Mouse (Mus musculus) myocyte (in vitro differentiated cells): ENCODE results near the gene Prrc2b. TPM values are rescaled to one million over a fixed set of nuclear protein-coding genes. Genes with fewer than 3 reads are reported as not detected.
A peak's percentile ranks its signal among the peaks of the same experiment; 100 is the strongest.

ENCODE experiments used
- H3K27me3 ChIP-seq: one replicate; pipeline ENCODE4 v1.6.1; 2011; ENCODE audit not compliant: control insufficient read depth, insufficient read depth, insufficient read length
- H3K36me3 ChIP-seq: one replicate; pipeline ENCODE4 v1.6.1; 2011; ENCODE audit not compliant: control insufficient read depth, insufficient read depth
- H3K4me2 ChIP-seq: one replicate; pipeline ENCODE4 v1.6.1; 2011; ENCODE audit warnings: low read depth, control low read depth
- H3K4me3 ChIP-seq: one replicate; pipeline ENCODE4 v1.5.1; 2011; ENCODE audit warnings: mild to moderate bottlenecking, control low read depth, moderate library complexity
- H3K79me2 ChIP-seq: one replicate; pipeline ENCODE4 v1.6.1; 2011; ENCODE audit not compliant: control insufficient read depth, insufficient read depth
- H3ac ChIP-seq: one replicate; pipeline ENCODE4 v1.6.1; 2011; ENCODE audit not compliant: control insufficient read depth, insufficient read length
- CEBPB ChIP-seq: IDR thresholded peaks from 2 replicates; pipeline ENCODE4 v1.6.1; 2011; ENCODE audit warnings: mild to moderate bottlenecking, moderate library complexity; ENCODE audit not compliant: poor library complexity, insufficient read depth, severe bottlenecking
- E2F4 ChIP-seq: IDR thresholded peaks from one replicate; pipeline ENCODE4 v1.6.1; 2011; ENCODE audit warnings: mild to moderate bottlenecking, control low read depth, moderate library complexity; ENCODE audit not compliant: insufficient read depth
- MAX ChIP-seq: IDR thresholded peaks from one replicate; pipeline ENCODE4 v1.6.1; 2011; ENCODE audit warnings: low read depth, mild to moderate bottlenecking, control low read depth
- MYOD1 ChIP-seq, 3 experiments: IDR thresholded peaks; one replicate each; pipeline ENCODE4 v1.6.1; 2011; ENCODE audit warnings: control low read depth in 2 of 3, low read depth in 2 of 3, mild to moderate bottlenecking in 2 of 3, moderate library complexity in 1 of 3; ENCODE audit not compliant: insufficient read length in 2 of 3, control insufficient read depth in 1 of 3
- MYOG ChIP-seq, 3 experiments: IDR thresholded peaks; one replicate each; pipeline ENCODE4 v1.6.1; 2011; ENCODE audit warnings: control low read depth in 2 of 3, low read depth in 2 of 3, mild to moderate bottlenecking in 2 of 3; ENCODE audit not compliant: insufficient read length in 2 of 3, control insufficient read depth in 1 of 3, insufficient read depth in 1 of 3
- POLR2A ChIP-seq: IDR thresholded peaks from one replicate; pipeline ENCODE4 v1.6.1; 2011; ENCODE audit warnings: low read depth, mild to moderate bottlenecking, control low read depth, moderate library complexity; ENCODE audit not compliant: insufficient read length
- POLR2AphosphoS2 ChIP-seq: IDR thresholded peaks from one replicate; pipeline ENCODE4 v1.6.1; 2011; ENCODE audit warnings: low read depth, control low read depth; ENCODE audit not compliant: insufficient read length
- REST ChIP-seq: IDR thresholded peaks from one replicate; pipeline ENCODE4 v1.6.1; 2011; ENCODE audit warnings: mild to moderate bottlenecking, control low read depth, moderate library complexity; ENCODE audit not compliant: insufficient read depth, insufficient read length
- SRF ChIP-seq: IDR thresholded peaks from one replicate; pipeline ENCODE4 v1.6.1; 2011; ENCODE audit warnings: low read depth; ENCODE audit not compliant: control insufficient read depth, insufficient read length
- TCF12 ChIP-seq: IDR thresholded peaks from one replicate; pipeline ENCODE4 v1.6.1; 2011; ENCODE audit warnings: mild to moderate bottlenecking, control low read depth; ENCODE audit not compliant: poor library complexity, insufficient read depth, severe bottlenecking
- TCF3 ChIP-seq: IDR thresholded peaks from one replicate; pipeline ENCODE4 v1.6.1; 2011; ENCODE audit warnings: low read depth, control low read depth; ENCODE audit not compliant: insufficient read length
- USF1 ChIP-seq: IDR thresholded peaks from one replicate; pipeline ENCODE4 v1.6.1; 2011; ENCODE audit warnings: low read depth, mild to moderate bottlenecking, control low read depth, moderate library complexity
- polyA plus RNA-seq: library from polyadenylated mRNA; unstranded; fragments of >200 nt; fragmentation: generic; extraction: Trizol; gene quantifications from one replicate; pipeline ENCODE4 v1.2.1, GENCODE M21; 2012; ENCODE audit warnings: missing spikeins

The Prrc2b gene
- polyA plus RNA-seq, 1 experiment: 76.2 TPM

DNA sequence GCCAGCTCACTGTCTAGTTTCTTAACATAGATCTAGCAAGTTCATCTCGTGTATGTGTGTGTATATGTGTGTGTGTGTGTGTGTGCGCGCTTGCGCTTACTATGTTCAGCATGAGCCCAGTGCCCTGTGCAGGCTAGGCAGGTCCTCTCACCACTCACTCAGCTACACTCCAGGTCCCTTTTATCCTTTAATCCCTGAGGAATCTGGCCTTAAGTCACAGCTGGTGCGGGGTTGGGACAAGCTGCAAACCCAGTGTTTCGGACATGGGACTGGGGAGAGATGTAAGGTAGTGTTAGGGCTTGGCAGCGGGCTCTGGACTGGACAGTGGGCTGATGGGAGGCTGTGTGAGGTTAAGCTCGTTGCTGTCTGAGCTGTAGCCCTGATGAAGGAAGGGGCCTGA, 19.1 kb downstream of the Prrc2b start:
- Histone ChIP-seq H3K27me3 (no peaks in the 10 kb centered on the region), H3K79me2 (peaks cover 80% of the 10 kb centered on the region), H3K4me2 (peak overlapping the region; percentile 75), H3K36me3 (no peaks in the 10 kb centered on the region), H3ac (no peak overlapping the region), H3K4me3 (no peak overlapping the region)
- TF ChIP-seq MAX (no peak), MYOD1 (IDR thresholded peaks at IDR 0.05; ENCODE audit: control insufficient read depth in 1 of 3, insufficient read length in 2 of 3, low read depth in 2 of 3) (peak in 2 of 3 experiments; percentile 53 to 62), POLR2A (no peak), MYOG (IDR thresholded peaks at IDR 0.05; ENCODE audit: control insufficient read depth in 1 of 3, insufficient read depth in 1 of 3, insufficient read length in 2 of 3, low read depth in 2 of 3) (peak; percentile 25 to 66 (median 58)), TCF12 (no peak)

GRCm38 (mm10) chr2:32171658-32172433, 21.0 kb downstream of the Prrc2b start:
- no peak for TF ChIP-seq TCF3
- TF ChIP-seq POLR2A: no peak
- TF ChIP-seq SRF: no peak
- TF ChIP-seq MAX: no peak
- TF ChIP-seq E2F4: no peak
- no peak for TF ChIP-seq CEBPB
- TF ChIP-seq MYOG (IDR thresholded peaks at IDR 0.05; ENCODE audit: control insufficient read depth in 1 of 3, insufficient read depth in 1 of 3, insufficient read length in 2 of 3, low read depth in 2 of 3): no peak
- no peak for TF ChIP-seq POLR2AphosphoS2
- no peak for TF ChIP-seq USF1
- TF ChIP-seq TCF12: no peak
- TF ChIP-seq MYOD1 (IDR thresholded peaks at IDR 0.05; ENCODE audit: control insufficient read depth in 1 of 3, insufficient read length in 2 of 3, low read depth in 2 of 3): no peak
- no peak for TF ChIP-seq REST
- H3K4me3 ChIP-seq: no peak overlapping the region
- H3ac ChIP-seq: no peak overlapping the region
- peak overlapping the region; percentile 20 for H3K4me2 ChIP-seq
- peaks cover 80% of the 10 kb centered on the region for H3K79me2 ChIP-seq
- no peaks in the 10 kb centered on the region for H3K27me3 ChIP-seq
- H3K36me3 ChIP-seq: no peaks in the 10 kb centered on the region

GRCm38 (mm10) chr2:32174170-32174741, 23.4 kb downstream of the Prrc2b start:
- Histone ChIP-seq H3ac (no peak overlapping the region), H3K36me3 (no peaks in the 10 kb centered on the region), H3K4me2 (peak overlapping the region; percentile 89), H3K27me3 (no peaks in the 10 kb centered on the region), H3K79me2 (peaks cover 91% of the 10 kb centered on the region), H3K4me3 (no peak overlapping the region)
- TF ChIP-seq REST (no peak), MYOG (IDR thresholded peaks at IDR 0.05; ENCODE audit: control insufficient read depth in 1 of 3, insufficient read depth in 1 of 3, insufficient read length in 2 of 3, low read depth in 2 of 3) (peak; percentile 92 to 97 (median 93)), MYOD1 (IDR thresholded peaks at IDR 0.05; ENCODE audit: control insufficient read depth in 1 of 3, insufficient read length in 2 of 3, low read depth in 2 of 3) (peak; percentile 88 to 95 (median 92)), TCF12 (peak; percentile 92), MAX (no peak), E2F4 (no peak), CEBPB (no peak; the same call in 1 of the 2 replicates), POLR2A (peak; percentile 28), POLR2AphosphoS2 (no peak), TCF3 (peak; percentile 86), USF1 (no peak), SRF (peak; percentile 43)

GRCm38 (mm10) chr2:32175051-32175466, 24.2 kb downstream of the Prrc2b start:
- Histone ChIP-seq H3ac (peak overlapping the region; percentile 13), H3K36me3 (no peaks in the 10 kb centered on the region), H3K79me2 (peaks cover 91% of the 10 kb centered on the region), H3K27me3 (no peaks in the 10 kb centered on the region), H3K4me3 (no peak overlapping the region), H3K4me2 (peak overlapping the region; percentile 89)
- TF ChIP-seq MYOG (IDR thresholded peaks at IDR 0.05; ENCODE audit: control insufficient read depth in 1 of 3, insufficient read depth in 1 of 3, insufficient read length in 2 of 3, low read depth in 2 of 3): peak in 2 of 3 experiments; percentile 60 to 81
- TF ChIP-seq E2F4: no peak
- no peak for TF ChIP-seq CEBPB
- no peak for TF ChIP-seq TCF3
- peak; percentile 22 for TF ChIP-seq POLR2A
- no peak for TF ChIP-seq POLR2AphosphoS2
- peak in 2 of 3 experiments; percentile 74 to 81 for TF ChIP-seq MYOD1 (IDR thresholded peaks at IDR 0.05; ENCODE audit: control insufficient read depth in 1 of 3, insufficient read length in 2 of 3, low read depth in 2 of 3)
